Mouse (Mus musculus): ENCODE measurements at regions not wholly inside any gene's neighbourhood (a gene's known extent, or its start where the extent isn't known, plus 50 kb on each side); places are given as distances from the start of the nearest gene placed in this dataset.

GRCm38 (mm10) chr7:71100266-71100665 is 251.0 kb downstream of the Gm10295 start:
- no peak for TF ChIP-seq CTCF (conservative IDR thresholded peaks at IDR 0.05; ENCODE audit: low read length)
- TF ChIP-seq NANOG (IDR thresholded peaks at IDR 0.05; ENCODE audit: borderline replicate concordance, low read length) = no peak
- no peak for TF ChIP-seq POU5F1 (IDR thresholded peaks at IDR 0.05; ENCODE audit: borderline replicate concordance, low read length)

Data from E14TG2a.4 (cell line).